Mouse (Mus musculus) cerebellum, postnatal 25 days (tissue): ENCODE data around the gene Rpa1.
A peak's percentile ranks its signal among the peaks of the same experiment; 100 is the strongest.
"Not testable (repeated sequence)": the region's sequence is repeated elsewhere in the genome, so short reads cannot be mapped to it uniquely, and the experiment has no call there.

ENCODE experiments used
- DNase-seq, 2 experiments: peaks; one replicate each; pipeline ENCODE4 v3.0.0; 2021; ENCODE audit warnings: mixed read lengths in 2 of 2

The Rpa1 gene

DNA sequence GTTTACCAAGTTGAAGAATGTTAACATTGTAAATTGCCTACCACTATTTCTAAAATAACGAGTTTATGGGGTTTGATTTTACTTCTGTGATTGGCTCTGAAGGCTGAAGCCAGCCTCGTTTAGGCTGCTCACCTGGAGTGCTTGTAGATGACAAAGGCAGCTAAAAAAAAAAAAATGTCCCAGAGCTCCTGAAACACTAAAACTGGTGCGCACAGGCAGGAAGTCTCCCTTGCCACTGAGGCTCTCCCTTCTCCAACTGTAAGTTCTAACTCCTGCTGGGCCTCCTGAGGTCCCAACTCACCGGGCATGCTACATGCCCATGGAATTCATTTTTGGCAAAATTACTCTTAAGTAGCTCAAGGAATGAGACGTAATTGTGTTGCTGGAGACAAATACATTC, 28.9 kb downstream of the Rpa1 start:
- DNase-seq, result no peak

GRCm38 (mm10) chr11:75318351-75319221, 29.5 kb downstream of the Rpa1 start:
- DNase-seq, result no peak

GRCm38 (mm10) chr11:75313834-75314233, 34.3 kb downstream of the Rpa1 start:
- DNase-seq, result no peak

DNA sequence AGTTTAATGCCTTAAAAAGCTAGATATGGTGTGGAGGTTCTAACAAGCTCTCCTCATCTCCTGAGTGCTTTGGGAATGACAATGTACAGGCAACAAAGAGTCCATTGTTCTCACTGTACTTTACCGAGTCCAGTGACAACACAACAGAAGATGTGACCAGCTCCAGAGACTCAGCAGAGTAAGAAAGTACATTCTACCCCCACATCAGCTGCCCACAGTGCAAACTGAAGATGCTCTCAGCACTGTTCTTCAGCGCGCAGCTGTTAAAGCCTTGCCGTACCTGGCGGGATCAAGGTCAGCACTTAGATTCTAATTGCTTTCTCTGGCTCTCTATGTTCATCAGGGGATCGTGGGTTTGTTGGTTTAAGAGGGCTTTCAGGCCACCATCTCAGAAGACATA, 36.4 kb downstream of the Rpa1 start:
- DNase-seq, result no peak

DNA sequence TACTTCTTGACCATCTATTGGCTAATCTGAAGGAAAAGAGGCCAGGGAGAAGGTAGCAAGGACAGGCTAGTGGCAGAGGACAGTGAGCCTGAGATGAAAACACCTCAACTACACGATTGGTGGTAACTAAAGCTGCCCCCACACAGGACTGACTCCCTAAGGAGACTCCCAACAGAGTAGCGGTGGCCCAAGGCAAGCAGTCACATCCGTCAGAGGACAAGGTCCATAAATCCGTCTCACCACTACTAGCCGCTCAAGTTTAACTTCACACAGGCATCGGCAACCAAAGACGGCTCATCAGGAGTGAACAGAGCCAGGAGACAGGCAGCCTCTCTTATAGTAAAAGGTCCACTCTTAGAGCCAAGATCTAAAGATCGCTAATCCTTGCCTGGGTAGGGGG, 37.3 kb downstream of the Rpa1 start:
- DNase-seq, result no peak

DNA sequence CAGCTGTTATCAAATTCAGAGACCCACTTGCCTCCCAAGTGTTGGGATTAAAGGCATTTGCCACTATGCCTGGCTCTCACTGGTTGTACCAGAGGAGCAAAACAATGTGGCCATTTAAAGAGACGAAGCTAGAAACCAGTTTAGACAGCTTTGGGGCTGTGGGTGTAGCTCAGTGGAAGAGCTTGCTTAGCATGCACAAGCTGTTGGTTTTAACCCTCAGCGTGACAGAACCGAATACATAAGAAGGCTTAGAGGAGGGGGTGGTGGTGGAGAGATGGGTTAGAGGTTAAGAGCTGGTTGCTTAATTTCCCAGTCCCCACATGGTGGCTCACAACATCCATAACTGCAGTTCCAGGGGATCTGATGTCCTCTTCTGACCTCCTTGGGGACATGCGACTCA, 39.5 kb downstream of the Rpa1 start:
- no peak for DNase-seq

DNA sequence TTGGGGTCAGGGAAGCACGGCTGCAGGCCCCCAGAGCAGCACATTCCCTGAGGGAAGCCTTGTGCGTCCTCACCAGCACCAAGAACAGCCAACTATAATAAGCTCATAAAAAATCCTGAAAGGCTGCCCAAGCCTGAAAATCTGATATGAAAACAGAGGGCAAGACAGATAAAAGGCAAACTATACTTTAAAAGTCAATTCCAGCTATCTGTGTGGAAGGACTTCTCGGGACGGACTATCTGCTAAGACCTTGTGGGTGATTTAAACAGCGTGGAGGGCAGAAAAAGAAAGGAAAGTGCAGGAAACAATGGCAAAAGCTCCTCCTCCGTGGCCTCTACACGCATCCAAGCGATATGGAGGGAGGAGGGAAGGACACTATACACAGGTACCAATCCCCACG, 43.3 kb downstream of the Rpa1 start:
- DNase-seq, result no peak

- no peak for DNase-seq
Observed at GRCm38 (mm10) chr11:75300954-75301353, 47.2 kb downstream of the Rpa1 start.

- DNase-seq, result no peak
Observed at GRCm38 (mm10) chr11:75299786-75300185, 48.3 kb downstream of the Rpa1 start.

- DNase-seq, result no peak
Observed at GRCm38 (mm10) chr11:75298491-75298890, 49.6 kb downstream of the Rpa1 start.

DNA sequence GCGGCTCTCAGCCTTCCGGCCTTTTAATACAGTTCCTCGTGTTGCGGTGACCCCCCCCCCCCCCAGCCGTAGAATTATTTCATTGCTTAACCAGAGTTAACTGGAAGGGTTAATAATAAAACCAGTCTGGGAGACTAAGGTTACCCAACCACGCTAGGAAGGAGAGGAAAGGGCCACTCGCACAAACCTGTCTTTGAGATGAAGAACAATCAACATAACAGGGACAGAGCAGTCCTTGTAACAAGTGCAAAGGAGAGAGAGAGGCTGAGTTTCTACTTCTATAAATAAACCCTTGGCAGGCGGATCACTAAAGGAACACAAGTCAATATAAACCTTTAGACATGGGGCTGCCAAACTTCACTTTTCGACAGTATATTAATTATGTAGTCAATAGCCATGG, 50.5 kb downstream of the Rpa1 start:
- no peak for DNase-seq

DNA sequence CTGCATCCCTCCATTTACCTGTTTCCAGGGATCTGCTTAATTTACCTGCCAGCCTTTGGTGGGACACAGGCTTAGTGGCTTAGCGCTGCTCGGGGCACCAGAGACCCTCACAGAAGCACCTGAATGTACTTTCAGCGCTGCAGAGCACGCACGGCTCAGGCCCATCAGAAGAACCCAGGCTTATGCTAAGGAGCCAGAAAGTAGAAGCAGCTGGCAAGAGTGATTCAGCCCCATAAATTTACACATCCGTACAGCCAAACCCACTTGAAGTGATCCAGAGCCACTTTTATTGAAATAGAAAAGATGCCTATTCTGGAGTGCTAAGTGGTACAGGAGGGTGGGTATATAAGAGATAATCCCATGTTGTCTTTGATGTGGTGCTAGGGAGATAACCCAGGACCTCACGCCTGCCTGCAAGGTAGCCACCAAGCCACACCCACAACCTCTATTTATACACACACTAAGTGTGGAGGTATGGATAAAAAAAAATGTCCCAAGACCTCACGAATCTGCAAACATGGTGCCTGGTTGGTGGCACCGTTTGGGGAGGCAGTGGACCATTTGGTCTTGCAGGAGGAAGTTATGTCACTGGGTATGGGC, 51.6 kb downstream of the Rpa1 start:
- no peak for DNase-seq

DNA sequence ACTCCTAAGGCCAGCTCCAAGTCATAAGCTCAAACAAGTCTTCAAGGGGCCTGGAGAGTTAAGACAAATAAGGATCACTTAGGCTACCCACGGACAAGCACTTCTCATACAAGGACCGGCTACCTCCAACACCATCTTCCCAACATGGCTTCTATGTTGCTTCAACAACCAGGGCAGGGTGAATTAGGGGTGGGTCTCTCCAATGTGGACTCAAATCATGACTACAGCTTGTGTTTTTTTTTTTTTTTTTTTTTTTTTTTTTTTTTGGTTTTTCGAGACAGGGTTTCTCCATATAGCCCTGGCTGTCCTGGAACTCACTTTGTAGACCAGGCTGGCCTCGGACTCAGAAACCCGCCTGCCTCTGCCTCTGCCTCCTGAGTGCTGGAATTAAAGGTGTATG, 52.6 kb downstream of the Rpa1 start:
- DNase-seq, result not testable (repeated sequence)

- DNase-seq, result no peak
Observed at GRCm38 (mm10) chr11:75294862-75295261, 53.3 kb downstream of the Rpa1 start.

DNA sequence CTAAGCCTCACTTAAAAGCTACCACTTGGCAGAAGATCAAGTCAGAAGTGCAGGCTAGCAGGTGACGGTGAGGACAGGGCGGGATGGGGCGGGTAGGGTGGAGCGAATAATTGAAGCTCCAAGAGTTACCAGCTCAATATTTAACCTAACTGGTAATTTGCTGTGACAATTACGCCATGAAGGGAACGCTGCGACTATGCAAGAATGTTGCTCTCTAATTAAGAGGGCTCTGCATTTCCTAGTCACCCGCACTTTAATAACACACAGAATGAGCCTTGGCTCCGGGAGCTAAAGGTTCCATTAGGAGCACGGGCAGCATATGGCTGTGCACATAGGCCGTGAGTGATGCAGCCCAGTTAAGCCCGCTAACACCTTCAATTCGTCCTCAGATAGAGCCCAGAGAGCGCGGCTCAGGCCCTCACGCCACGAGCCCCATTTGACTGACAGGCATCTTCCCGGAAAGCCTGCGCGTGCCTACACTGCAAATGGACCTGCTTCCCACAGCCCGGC, 54.2 kb downstream of the Rpa1 start:
- no peak for DNase-seq

DNA sequence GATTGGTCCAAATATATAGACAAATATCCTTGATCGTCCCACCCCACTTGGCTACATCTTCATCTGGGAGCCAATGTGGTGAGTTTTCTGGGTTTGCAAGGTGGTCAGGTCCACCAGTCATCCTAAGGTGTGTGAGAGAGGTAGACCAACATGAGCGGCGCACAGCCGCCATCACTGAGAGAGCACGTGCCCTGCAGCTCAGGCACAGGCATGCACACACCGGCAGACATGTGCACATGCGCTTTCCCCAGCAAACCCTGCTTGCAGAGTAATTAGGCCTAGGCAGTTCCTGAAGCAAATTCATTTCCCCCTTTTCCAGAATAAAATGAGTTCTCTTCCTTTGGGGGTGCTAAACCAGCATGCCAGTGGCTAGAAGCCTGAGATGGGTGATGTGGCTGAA, 55.8 kb downstream of the Rpa1 start:
- DNase-seq, result no peak

DNA sequence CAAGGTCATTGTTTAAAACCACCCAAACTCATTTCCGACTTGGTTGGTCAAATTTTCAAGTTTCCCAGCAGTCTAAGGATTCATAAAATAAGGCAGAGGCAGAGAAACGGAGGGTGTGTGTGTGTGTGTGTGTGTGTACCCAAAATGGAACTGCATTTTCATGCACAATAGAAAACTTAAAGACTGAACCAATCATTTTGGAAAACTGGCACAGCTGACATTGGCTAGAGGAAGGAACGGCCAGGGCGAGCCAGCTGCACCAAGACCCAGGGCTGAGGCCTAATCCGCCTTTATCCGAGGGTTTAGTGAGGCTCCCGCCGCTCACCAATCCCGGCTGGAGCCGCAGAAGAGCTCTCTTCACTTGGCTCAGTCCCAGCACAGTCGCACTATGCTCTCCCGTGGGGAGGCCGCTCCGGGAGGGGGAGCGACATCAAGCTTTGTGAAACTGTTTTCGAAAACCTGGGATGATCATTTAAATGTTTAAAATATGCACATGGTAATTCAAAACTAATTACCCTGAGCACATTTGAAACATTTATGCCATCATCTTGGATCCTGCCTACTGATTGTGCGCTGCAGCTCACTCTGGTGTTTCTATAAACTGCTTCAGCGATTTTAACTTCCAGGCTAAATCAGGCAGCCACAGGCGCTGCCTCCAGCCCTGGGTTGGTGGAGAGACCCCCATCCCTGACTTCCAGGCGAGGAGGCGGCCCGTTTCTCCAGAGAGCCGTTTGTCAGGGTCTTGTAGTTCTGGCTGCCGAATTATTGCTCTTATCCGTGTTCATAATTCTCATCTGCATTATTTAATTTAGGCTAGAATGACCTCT, 56.5 kb downstream of the Rpa1 start:
- peak in 1 of 2 experiments; percentile 49 for DNase-seq

DNA sequence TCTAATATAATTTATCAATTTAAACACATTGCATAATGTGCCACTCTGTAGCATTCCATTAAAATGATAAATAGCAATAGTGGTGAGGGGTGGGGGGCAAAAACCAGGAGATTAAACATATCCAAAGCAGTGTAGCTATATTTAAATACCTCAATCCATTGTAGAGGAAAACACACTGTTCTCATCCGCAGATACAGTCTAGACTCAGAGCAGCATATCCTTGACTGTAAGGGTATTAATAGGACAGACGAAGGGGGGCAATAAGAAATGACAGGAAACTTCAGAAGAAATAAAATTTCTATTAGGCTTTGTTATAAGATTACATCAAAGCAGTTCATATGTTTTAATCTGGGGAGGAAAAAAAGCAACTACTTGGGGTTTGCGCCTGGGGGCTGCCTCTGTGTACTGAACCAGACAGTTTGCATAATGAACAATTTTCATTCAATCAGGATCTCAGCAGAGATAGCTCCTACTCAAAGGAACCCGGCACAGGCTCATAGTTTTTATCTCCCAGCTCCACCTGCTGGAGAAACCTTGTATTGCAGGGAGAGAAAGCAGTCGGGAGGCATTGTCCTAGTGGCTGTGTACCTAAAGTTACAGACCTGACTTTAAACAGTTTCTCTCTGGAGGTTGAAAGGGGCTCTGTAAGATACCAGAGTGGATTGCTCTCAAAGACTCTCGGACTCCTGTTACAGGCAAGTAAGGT, 57.4 kb downstream of the Rpa1 start:
- DNase-seq, result peak; percentile 91 to 93

- no peak for DNase-seq
Observed at GRCm38 (mm10) chr11:75289120-75289519, 59.0 kb downstream of the Rpa1 start.

DNA sequence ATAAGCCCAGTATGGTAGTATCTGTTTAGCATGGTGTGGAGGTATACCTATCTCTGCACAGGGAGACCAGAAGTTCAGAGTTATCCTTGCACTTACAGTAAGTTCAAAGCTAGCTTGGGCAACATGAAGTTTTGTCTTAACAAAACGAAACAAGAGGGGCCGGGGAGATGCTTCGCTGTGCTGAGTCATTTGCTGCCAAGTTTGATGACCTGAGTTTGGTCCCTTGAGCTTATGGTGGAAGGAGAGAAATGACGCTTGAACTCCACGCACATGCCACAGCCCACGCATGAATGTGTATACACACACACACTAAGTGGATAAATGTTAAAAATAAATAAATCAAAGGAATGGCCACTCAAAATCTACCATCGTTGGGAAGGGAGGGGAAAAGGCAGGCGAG, 59.6 kb downstream of the Rpa1 start:
- DNase-seq, result no peak

DNA sequence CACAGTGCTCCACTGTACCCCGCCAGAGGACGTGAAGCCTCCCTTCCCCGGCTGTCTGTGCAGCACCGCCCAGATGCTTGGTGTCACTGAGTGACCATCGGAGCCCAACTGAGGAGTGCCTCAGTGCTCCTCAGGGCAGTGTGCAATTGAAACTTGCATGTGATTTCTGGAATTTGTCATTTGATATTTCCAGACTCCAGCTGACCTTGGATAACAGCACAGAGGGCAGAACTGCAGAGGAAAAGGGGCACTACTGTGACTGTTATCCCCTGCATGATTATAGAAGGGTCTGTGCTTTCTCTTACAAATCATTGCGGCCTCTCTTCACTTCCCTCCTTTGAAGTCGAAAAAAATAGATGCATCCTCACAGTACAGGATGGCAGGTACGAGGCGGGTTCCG, 60.2 kb downstream of the Rpa1 start:
- DNase-seq, result no peak

DNA sequence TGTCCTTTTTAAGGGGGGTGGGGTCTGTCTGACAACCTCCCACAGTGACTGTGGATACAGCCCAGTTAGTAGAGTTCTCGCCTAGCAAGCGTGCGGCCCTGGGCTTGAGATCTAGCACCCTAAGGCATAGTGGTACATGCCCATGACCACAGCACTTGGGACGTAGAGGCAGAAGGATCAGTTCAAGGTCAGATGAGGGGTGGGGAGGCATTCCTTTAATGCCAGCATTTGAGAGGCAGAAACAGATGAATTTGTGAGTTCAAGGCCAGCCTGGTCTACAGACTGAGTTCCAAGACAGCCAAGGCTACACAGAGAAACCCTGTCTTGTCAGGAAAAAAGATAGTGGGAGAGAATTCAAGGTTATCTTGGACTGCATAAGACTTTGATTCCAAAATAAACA, 61.3 kb downstream of the Rpa1 start:
- no peak for DNase-seq
